Mouse (Mus musculus) testis, adult 2 months (tissue): ENCODE measurements around the gene Lrrc10. TPM values are rescaled to one million over a fixed set of nuclear protein-coding genes. Genes with fewer than 3 reads are reported as not detected.

Experiments used
- H3K27ac ChIP-seq: fragments of 200-500 bp; 2 replicates; pipeline ENCODE4 v1.5.1; 2012; ENCODE audit warnings: low read depth, low read length; ENCODE audit not compliant: control insufficient read depth, insufficient read depth
- H3K27me3 ChIP-seq: fragments of 200-500 bp; 2 replicates; pipeline ENCODE4 v1.6.1; 2012; ENCODE audit warnings: mild to moderate bottlenecking, low read length, moderate library complexity; ENCODE audit not compliant: control insufficient read depth, insufficient read depth
- H3K36me3 ChIP-seq: fragments of 200-500 bp; 2 replicates; pipeline ENCODE4 v1.6.1; 2012; ENCODE audit warnings: mild to moderate bottlenecking, low read length; ENCODE audit not compliant: control insufficient read depth, insufficient read depth
- H3K4me1 ChIP-seq: fragments of 200-500 bp; 2 replicates; pipeline ENCODE4 v1.6.1; 2012; ENCODE audit warnings: low read length; ENCODE audit not compliant: control insufficient read depth, insufficient read depth
- H3K4me3 ChIP-seq: fragments of 200-500 bp; 2 replicates; pipeline ENCODE4 v1.5.1; 2012; ENCODE audit warnings: low read depth, mild to moderate bottlenecking, low read length, moderate library complexity, mixed read lengths; ENCODE audit not compliant: control insufficient read depth
- CTCF ChIP-seq: fragments of 200-500 bp; IDR thresholded peaks from 2 replicates; pipeline ENCODE4 v1.5.1; 2012; ENCODE audit warnings: low read depth, mild to moderate bottlenecking, inconsistent platforms, low read length, moderate library complexity; ENCODE audit not compliant: control insufficient read depth, insufficient read depth, insufficient replicate concordance
- POLR2A ChIP-seq: fragments of 200-500 bp; IDR thresholded peaks from 2 replicates; pipeline ENCODE4 v1.6.1; 2012; ENCODE audit warnings: low read depth, mild to moderate bottlenecking, inconsistent platforms, low read length, moderate library complexity; ENCODE audit not compliant: control insufficient read depth
- polyA plus RNA-seq: library from polyadenylated mRNA; depleted of rRNA; stranded (reverse); fragments of >200 nt; gene quantifications from 2 replicates; pipeline ENCODE4 v1.2.3, GENCODE M21; 2012

Lrrc10 gene
- polyA plus RNA-seq, 1 experiment, result 0.06 TPM

- Histone ChIP-seq H3K4me1 (no peaks in the 10 kb centered on the region), H3K27me3 (no peaks in the 10 kb centered on the region), H3K36me3 (no peaks in the 10 kb centered on the region), H3K27ac (no peak overlapping the region), H3K4me3 (no peak overlapping the region)
- TF ChIP-seq POLR2A (no peak), CTCF (no peak)
These were observed 39.3 kb upstream of the Lrrc10 start for GRCm38 (mm10) chr10:117005707-117006464.

GRCm38 (mm10) chr10:117009691-117010090 lies 35.5 kb upstream of the Lrrc10 start:
- H3K36me3 ChIP-seq, result no peaks in the 10 kb centered on the region
- no peak overlapping the region for H3K4me3 ChIP-seq
- no peaks in the 10 kb centered on the region for H3K27me3 ChIP-seq
- TF ChIP-seq POLR2A (no peak), CTCF (no peak)
- H3K27ac ChIP-seq, result no peak overlapping the region
- H3K4me1 ChIP-seq, result no peaks in the 10 kb centered on the region; the same call in 1 of the 2 replicates

DNA sequence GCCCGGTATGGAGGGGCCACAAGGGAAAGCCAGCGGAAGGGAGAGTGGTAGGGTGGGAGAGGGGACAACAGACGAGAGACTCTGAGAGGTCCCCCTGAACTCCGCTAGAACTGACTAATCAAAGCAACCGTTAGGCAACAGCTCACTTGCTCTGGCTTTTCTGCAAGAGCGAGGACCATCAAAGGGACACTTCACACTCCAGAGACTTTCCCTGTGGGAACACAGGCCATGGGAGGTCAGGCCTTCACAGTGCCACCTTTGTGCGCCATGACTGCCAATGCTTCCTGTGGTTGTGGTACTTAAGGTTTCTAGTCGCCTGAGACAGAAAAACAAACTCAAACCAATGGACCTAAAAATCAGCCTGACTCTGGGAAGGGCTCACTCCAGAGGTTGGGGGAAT lies 34.1 kb upstream of the Lrrc10 start:
- TF ChIP-seq POLR2A, result no peak
- no peak for TF ChIP-seq CTCF

DNA sequence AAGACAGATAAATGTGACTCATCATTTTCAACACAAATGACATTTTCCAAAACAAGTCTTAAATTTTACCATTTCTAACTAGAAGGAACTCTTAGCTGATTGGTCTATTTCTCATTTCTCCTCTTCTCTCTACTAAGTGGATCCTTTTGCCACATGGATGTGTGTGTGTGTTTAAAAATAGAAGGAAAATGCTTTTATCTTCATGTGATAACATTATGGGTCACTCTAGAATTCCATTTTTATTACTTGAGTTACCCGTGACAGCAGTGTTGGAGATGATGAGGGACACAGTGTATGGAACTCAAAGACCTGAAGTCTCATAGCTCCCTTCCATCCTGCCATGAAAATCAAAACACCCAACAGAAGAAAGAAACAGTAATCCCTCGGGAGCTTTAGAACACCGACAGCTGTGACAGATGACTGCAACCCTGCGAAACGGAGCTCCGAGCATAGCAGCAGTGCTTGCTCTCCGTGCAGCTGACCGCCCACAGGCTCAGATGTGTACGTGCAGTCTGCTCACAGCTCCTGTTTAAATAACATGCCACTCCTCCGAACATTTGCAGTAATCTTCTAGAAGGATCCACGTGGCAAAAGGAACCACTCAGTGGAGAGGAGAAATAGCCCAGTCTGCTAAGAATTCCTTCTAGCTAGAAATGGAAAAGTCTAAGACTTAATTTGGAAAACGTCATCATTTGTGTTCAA lies 31.3 kb upstream of the Lrrc10 start:
- TF ChIP-seq CTCF (peak; percentile 3; the same call in 1 of the 2 replicates), POLR2A (no peak)
- Histone ChIP-seq H3K36me3 (no peaks in the 10 kb centered on the region), H3K4me1 (no peaks in the 10 kb centered on the region; the same call in 1 of the 2 replicates), H3K27ac (no peak overlapping the region), H3K4me3 (no peak overlapping the region), H3K27me3 (no peaks in the 10 kb centered on the region)

More for the DNA sequence above, 34.1 kb upstream of the Lrrc10 start:
- H3K36me3 ChIP-seq, result no peaks in the 10 kb centered on the region
- H3K27ac ChIP-seq, result no peak overlapping the region
- H3K27me3 ChIP-seq, result no peaks in the 10 kb centered on the region
- no peak overlapping the region for H3K4me3 ChIP-seq
- H3K4me1 ChIP-seq, result no peaks in the 10 kb centered on the region; the same call in 1 of the 2 replicates

DNA sequence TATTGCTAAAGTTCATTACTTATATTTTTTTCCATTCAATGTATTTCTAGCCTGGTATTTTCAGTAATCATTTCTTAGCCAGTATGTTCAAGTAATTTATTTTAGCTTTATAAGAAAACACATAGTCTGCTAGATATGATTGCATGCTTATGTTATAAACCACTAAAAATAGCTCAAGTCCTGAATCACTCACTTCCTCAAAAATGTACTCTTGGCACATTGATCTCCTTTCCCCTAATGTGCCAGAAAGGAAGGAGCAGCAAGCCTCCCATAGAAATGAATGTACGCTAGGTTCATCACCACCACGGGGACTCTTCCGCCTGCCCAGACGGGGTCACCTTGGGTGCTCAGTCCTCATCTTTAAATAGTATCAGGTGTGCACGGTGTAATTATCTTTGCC lies 30.6 kb upstream of the Lrrc10 start:
- no peak for TF ChIP-seq POLR2A
- TF ChIP-seq CTCF, result no peak
- H3K4me3 ChIP-seq, result no peak overlapping the region
- no peak overlapping the region for H3K27ac ChIP-seq
- H3K27me3 ChIP-seq, result no peaks in the 10 kb centered on the region
- H3K36me3 ChIP-seq, result no peaks in the 10 kb centered on the region
- H3K4me1 ChIP-seq, result no peaks in the 10 kb centered on the region; the same call in 1 of the 2 replicates

DNA sequence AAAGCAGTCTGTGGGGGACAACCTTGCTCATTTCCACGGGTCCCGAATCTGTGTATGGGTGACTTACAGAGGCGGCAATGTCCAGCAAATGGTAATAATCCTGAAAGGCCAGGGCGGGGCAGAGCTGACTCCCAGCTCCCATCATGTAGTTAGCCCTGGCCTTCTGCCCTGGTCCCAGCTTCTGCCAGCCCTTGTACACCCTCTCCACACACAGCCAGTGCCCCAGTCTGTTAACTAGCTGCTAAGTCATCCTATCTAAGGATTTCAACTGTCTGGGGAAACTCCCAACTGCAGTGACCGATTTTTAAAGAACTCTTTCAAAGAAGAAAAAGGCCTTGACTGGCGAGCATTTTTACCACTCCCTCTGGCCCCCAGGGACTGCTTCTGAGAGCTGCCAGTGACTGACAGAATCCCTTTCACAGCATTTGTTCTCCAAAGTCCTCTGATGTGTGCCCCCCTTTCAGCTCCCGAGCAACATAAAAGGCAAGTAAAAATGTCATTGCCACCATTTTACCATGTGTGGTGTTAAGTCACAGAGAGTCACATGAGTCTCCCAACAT lies 26.8 kb upstream of the Lrrc10 start:
- no peaks in the 10 kb centered on the region for H3K27me3 ChIP-seq
- H3K36me3 ChIP-seq, result no peaks in the 10 kb centered on the region
- H3K27ac ChIP-seq, result no peak overlapping the region
- no peaks in the 10 kb centered on the region; the same call in 1 of the 2 replicates for H3K4me1 ChIP-seq
- H3K4me3 ChIP-seq, result no peak overlapping the region
- TF ChIP-seq POLR2A, result no peak
- no peak for TF ChIP-seq CTCF

DNA sequence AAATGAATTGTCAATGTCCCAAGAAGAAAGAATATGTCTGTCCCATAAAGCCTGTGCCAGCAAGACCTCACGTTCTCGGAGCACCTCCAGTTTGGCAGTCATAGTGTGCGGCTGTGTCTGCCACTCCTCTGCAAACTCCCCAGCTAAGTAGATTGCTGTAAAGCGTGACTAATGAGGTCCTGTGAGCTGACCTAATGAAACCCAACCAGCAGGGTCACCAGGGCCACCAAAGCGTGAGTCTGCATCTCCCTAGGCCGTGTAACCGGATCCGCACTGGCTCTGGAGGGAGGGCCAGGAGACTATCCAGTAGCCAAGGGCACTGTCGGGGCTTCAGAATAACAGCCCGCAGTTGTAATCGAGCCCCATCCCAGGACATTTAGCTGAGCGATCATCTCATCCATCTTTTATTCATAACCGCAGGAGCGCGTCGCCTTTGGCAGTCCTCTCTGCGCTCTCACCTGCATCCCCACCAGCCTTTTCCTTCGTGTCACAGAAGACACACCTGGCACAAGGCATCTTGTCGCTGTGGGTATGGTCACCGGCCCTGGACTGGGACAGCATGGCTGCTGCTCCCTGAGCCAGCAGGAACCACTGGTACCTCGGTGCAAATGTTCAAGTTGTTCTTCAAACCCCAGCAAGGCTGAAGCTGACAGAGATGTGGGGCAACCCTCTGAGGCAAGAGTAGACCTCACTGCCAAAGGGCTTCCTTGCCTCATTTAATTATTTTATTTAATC lies 24.0 kb upstream of the Lrrc10 start:
- TF ChIP-seq CTCF (no peak), POLR2A (no peak)
- H3K27me3 ChIP-seq, result no peaks in the 10 kb centered on the region
- no peaks in the 10 kb centered on the region for H3K36me3 ChIP-seq
- H3K27ac ChIP-seq, result no peak overlapping the region
- peaks cover 4% of the 10 kb centered on the region; the same call in 1 of the 2 replicates for H3K4me1 ChIP-seq
- no peak overlapping the region for H3K4me3 ChIP-seq
